Mouse (Mus musculus): ENCODE measurements at regions not wholly inside any gene's neighbourhood (a gene's known extent, or its start where the extent isn't known, plus 50 kb on each side); places are given as distances from the start of the nearest gene placed in this dataset.

DNA sequence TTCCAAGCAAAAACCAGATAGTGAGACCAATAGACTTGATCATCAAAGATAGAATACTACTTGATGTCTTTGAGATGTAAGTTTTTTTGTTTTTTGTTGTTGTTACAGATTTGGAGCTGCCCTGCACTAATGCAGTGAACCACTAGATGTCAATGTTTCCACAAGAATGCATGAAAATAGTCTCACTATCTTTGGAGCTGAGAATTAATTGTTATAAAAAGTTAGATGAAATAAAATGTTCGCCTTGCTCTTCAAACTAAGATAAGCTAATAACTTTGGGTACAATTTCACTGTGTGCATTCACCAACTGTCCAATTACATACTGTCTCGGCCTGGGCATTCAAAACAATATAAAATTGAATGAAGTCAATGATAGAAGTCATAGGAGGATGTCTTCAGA is 223.2 kb upstream of the Agtr1b start:
- DNase-seq (ENCODE audit: low spot score in 2 of 2), result peak; percentile 67 to 75

DNA sequence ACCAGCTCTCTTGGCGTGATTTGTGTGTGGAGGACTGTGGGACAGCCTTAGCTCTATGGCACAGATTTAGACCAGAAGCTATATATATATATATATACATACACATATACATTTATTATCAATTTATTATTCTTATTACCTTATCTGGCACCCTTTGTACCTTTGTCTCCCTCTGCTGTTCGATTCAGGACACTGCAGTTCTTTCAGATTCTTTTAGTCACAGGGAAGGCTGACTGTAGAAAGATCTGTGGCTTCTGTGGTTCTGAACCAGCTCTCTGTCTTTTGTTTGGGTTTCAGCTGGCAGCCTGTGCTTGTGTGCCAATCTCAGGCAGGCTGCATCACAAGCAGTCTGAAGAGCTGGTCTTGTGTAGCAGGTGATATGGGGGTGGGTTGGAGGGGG is 184.6 kb upstream of the Agtr1b start:
- DNase-seq (ENCODE audit: low spot score in 2 of 2), result peak; percentile 1 to 6

DNA sequence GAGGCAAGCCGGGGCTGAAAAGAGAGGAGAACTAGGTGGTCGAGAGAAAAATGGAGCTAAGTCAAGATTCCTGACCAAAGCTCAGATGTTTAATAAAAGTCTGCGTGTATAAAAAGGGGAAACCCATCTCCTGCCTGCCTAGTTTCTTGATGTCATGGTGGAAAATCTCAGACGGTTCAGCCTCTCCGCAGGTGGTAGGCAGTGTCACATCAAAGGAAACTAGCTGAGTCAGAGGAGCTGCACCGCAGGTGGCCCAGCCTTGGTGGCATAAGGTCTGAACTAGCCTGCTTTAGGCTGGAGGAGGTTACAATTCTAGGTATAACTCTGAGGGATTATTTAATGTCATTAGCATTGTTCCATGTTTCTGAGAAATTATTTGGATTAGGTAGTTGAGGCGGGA is 177.0 kb upstream of the Agtr1b start:
- no peak for DNase-seq (ENCODE audit: low spot score in 2 of 2)

DNA sequence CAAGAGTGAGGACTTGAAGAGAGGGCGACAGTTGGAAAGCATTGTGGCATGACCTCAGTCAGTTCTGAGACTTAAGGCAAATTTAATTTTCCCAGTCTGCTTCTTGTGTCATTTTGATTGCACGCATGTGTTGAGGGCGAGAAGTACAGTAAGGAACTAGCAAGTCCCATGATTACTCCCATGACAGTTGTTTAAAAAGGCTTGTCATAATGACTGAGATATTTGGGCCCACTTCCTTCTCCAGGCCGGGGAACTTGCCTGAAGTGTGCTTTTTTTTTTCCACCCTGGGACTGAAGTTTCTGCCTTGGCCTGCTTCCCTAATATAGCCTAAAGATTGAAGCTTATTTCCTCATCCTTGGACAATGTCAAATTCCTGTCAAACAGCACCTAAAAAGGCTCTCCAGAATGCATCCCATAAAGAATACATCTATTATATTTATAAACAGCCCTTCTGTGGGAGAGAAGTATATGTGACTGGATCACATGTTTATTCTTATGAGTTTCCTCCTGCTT is 171.6 kb upstream of the Agtr1b start:
- no peak for DNase-seq (ENCODE audit: low spot score in 2 of 2)

DNA sequence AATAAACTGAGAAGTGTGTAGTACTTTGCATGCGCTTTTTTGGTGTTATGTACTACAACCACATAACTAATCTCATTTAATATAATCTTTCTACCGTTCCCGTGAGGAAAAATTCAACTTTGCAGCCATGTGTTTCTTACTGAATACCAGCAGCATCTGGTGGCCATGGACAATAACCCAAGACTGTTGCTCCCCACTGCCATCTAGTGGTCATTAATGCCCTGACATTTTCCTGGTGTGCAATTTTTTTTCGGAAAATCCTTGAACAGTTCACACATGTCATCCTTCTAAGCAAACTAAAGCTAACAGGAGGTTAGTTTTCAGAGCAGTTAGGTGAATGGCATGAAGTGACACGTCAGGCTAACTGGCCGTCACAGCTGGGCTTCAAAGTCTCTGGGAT is 153.8 kb upstream of the Agtr1b start:
- peak; percentile 5 to 23 for DNase-seq (ENCODE audit: low spot score in 2 of 2)

DNA sequence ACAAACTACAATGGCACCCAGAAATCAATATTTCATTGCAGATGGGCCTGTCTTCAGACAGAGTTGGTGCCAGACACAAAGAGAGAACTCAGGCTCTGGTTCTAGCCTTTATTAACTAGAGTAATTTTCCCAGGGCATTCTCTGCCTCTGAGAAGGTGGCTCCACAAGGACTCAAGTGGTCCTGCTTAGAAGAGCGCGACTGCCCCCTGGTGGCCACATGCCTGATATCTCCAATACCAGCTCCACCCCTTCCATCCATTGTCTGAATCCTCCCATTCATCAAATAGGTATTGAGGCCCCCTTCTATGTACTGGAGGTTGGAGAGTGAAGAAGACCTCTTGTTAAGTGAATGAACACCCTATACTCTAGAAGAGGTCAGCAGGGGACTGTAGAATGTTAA is 142.2 kb upstream of the Agtr1b start:
- peak; percentile 80 to 81 for DNase-seq (ENCODE audit: low spot score in 2 of 2)

DNA sequence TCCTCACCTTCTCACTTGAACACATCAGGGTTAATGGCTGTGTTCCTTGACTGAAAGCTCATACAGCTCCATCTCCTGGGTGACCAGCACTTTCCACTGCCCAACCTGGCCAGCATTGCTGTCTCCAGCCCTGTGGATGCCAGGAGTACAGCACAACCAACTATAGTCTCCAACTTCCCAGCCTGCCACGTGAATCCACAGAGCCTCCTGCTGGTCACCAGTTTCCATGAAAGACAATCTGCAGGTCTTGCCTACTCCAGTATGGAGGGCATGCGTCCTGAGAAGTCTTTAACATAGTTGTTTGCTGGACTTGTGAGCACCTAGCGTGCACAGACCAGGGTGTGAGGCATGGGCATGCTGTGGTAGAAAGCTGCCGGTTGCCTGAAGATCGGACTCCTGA is 138.6 kb upstream of the Agtr1b start:
- DNase-seq (ENCODE audit: low spot score in 2 of 2), result no peak

All from right cerebral cortex, adult 2 months (tissue).